Mouse (Mus musculus): ENCODE measurements around the gene Oaz1. TPM values are rescaled to one million over a fixed set of nuclear protein-coding genes. Genes with fewer than 3 reads are reported as not detected.

Oaz1 gene
- 1,390 and 1,564 TPM in 2 replicates for polyA plus RNA-seq (2016; fragmentation: Nextera tagmentation; extraction: Ambion mirVana)

DNA sequence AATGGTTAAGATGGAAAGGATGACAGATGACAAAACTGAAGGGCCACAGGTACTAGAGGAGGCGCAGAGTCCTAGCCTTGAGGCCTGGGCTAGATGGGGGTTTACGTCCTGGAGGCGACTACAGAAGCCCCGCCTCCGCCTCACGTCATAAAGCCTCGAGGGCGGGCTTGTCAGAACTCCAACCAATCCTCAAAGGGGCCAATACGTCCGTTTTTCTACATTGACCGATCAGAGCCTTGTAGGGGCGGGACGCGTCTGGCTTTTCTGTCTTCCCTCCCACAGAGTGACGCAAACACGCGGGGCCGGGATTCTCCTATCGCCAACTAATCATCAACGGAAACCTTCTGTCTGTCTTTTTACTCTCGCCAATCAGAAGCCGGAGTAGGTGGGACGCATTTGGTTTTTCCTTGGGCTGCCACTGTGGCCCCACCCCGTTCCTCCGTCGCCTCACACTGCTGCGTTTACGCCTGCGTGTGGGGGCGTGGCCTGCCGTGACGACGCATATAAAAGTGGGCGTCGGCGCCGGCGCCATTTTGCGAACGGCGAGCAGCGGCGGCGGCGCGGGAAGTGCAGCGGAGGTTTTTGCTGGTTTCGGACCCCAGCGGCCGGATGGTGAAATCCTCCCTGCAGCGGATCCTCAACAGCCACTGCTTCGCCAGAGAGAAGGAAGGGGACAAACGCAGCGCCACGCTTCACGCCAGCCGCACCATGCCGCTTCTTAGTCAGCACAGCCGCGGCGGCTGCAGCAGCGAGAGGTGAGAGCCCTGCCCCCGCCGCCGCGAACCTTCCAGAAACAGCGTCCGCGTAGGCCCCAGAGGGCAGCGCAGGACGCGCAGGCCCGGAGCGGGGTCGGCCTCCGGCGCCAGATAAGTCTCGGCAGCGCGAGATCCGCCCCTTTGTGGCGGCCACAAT, at the start of gene Oaz1:
Gene Oaz1, plus strand, starts transcription at position 506 of the 912 bp plus-strand sequence.
- Histone ChIP-seq H3K9me3 (no peaks in the 10 kb centered on the region), H3K9ac (replicated peaks) (peak within 1 kb of the TSS; percentile 97), H3K4me2 (replicated peaks) (peak within 1 kb of the TSS; percentile 98), H3K27me3 (no peaks in the 10 kb centered on the region), H3K36me3 (peaks cover 24% of the 10 kb centered on the region), H3K27ac (replicated peaks) (peak within 1 kb of the TSS; percentile 91), H3K4me1 (peaks cover 39% of the 10 kb centered on the region), H3K4me3 (peak within 1 kb of the TSS; percentile 90)
- under 1% methylated on average over 77 of the region's 82 CpGs for WGBS
- ATAC-seq (ENCODE audit: low FRiP score, low read depth) = peak; percentile 96

DNA sequence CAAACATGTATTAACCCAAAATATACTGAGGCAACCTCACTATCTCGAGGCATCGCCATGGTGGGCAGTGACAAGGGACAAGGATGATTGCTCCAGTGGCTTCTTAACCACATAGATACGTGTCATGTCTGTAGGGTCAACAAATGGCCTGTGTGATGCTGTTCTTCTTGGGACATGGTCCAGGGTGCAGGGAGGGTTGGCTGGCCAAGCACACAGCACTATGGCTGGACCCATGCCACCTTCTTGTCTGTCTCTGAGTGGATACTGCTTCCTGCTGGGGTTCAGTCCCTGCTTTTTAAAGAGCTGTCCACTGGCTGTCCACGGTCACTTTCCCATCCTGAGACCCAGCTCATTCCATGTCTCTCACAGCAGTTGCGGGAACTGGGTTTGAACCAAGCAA, 49.3 kb upstream of the Oaz1 start:
- no peak overlapping the region for H3K4me2 ChIP-seq (replicated peaks)
- no peaks in the 10 kb centered on the region for H3K4me1 ChIP-seq
- no peaks in the 10 kb centered on the region for H3K27me3 ChIP-seq
- H3K9ac ChIP-seq (replicated peaks) = no peak overlapping the region
- no peak overlapping the region for H3K4me3 ChIP-seq
- H3K36me3 ChIP-seq = peaks cover 97% of the 10 kb centered on the region
- ATAC-seq (ENCODE audit: low FRiP score, low read depth) = no peak
- no peaks in the 10 kb centered on the region for H3K9me3 ChIP-seq
- H3K27ac ChIP-seq (replicated peaks) = no peak overlapping the region
- WGBS = 94% methylated on average over 5 of the region's 5 CpGs

DNA sequence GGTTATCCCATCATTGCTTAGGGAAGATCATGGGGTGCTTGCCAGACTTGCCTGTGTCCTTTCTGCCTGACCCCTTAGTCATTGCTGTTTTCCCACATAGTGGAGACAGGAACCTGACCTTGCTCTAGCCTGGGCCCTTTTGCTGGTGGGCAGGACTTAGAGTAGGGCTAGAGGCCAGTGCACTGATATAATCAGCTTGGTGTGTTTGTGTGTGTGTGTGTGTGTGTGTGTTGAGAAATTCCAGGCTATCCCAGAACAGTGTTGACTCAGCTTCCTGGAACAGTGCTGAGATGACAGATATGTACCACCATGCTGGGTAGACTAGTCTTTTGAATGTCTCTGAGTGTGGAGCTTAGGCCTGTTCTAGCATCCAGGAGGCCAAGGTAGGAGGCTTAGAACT, 46.9 kb upstream of the Oaz1 start:
- H3K4me2 ChIP-seq (replicated peaks) = no peak overlapping the region
- H3K36me3 ChIP-seq = peaks cover 97% of the 10 kb centered on the region
- H3K4me1 ChIP-seq = no peaks in the 10 kb centered on the region
- no peak overlapping the region for H3K9ac ChIP-seq (replicated peaks)
- ATAC-seq (ENCODE audit: low FRiP score, low read depth) = no peak
- no peaks in the 10 kb centered on the region for H3K27me3 ChIP-seq
- no peak overlapping the region for H3K27ac ChIP-seq (replicated peaks)
- H3K9me3 ChIP-seq = no peaks in the 10 kb centered on the region
- no peak overlapping the region for H3K4me3 ChIP-seq

DNA sequence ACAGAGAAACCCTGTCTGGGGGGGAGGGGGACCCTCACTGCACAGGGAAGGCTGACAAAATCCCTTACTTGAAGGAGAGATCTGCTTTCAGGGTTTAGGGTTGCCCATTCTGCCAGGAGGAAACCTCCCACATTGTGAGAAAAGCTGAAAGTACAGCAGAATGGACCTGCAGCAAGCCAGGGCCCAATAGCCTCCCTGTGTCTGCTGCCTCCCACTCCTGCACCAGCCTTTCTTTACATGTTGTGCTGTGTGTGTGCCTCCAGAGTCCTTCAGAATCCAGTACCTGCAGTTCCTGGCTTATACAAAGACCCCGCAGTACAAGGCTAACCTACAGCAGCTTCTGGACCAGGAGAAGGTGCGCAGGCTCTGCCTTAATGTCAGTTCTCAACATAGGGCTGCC, 42.2 kb upstream of the Oaz1 start:
- WGBS = 96% methylated on average over 2 of the region's 2 CpGs
- H3K9me3 ChIP-seq = no peaks in the 10 kb centered on the region
- H3K4me1 ChIP-seq = no peaks in the 10 kb centered on the region
- no peak overlapping the region for H3K4me3 ChIP-seq
- peaks cover 97% of the 10 kb centered on the region for H3K36me3 ChIP-seq
- H3K27ac ChIP-seq (replicated peaks) = no peak overlapping the region
- no peak for ATAC-seq (ENCODE audit: low FRiP score, low read depth)
- H3K9ac ChIP-seq (replicated peaks) = 0 out of 2 replicates have a peak overlapping the region, but pooled peaks have one; percentile 15
- H3K4me2 ChIP-seq (replicated peaks) = no peak overlapping the region
- H3K27me3 ChIP-seq = no peaks in the 10 kb centered on the region

DNA sequence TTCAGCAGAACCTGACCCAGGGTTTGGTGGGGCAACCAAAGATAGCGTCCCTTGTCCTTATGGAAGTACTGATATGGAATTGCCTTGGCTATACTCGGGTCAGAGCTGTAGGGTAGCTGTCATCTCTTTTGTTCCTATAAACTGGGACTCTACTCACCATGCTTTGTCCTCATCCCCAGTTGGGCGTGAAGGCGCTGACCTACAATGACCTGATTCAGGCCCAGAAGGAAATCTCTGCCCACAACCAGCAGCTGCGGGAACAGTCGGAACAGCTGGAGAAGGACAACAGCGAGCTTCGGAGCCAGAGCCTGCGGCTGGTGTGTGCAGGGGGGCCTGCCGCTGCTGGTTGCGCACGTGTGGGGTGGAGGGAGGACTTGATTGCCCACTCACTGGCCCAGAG, 41.6 kb upstream of the Oaz1 start:
- 75% methylated on average over 12 of the region's 12 CpGs for WGBS

DNA sequence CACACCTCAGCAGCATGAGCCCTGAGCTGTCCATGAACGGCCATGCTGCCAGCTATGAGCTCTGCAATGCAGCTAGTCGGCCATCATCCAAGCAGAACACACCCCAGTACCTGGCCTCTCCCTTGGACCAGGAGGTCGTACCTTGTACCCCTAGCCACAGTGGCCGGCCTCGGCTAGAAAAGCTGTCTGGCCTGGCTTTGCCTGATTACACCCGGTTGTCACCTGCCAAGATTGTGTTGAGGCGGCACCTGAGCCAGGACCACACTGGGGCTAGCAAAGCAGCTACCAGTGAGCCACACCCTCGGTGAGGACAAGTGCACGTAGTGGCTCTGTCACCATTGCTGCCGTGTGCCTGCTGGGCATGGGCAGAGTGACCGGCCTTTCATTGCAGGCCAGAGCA, 40.5 kb upstream of the Oaz1 start:
- Histone ChIP-seq H3K4me1 (no peaks in the 10 kb centered on the region), H3K4me3 (no peak overlapping the region), H3K27ac (replicated peaks) (no peak overlapping the region), H3K9me3 (no peaks in the 10 kb centered on the region), H3K36me3 (peaks cover 99% of the 10 kb centered on the region), H3K27me3 (no peaks in the 10 kb centered on the region), H3K4me2 (replicated peaks) (no peak overlapping the region), H3K9ac (replicated peaks) (no peak overlapping the region)
- ATAC-seq (ENCODE audit: low FRiP score, low read depth) = no peak
- WGBS = 92% methylated on average over 11 of the region's 11 CpGs

More for the DNA sequence above, 41.6 kb upstream of the Oaz1 start:
- peaks cover 96% of the 10 kb centered on the region for H3K36me3 ChIP-seq
- ATAC-seq (ENCODE audit: low FRiP score, low read depth) = no peak
- no peak overlapping the region for H3K9ac ChIP-seq (replicated peaks)
- no peak overlapping the region for H3K4me3 ChIP-seq
- no peak overlapping the region for H3K4me2 ChIP-seq (replicated peaks)
- no peaks in the 10 kb centered on the region for H3K27me3 ChIP-seq
- no peak overlapping the region for H3K27ac ChIP-seq (replicated peaks)
- H3K9me3 ChIP-seq = no peaks in the 10 kb centered on the region
- H3K4me1 ChIP-seq = no peaks in the 10 kb centered on the region

DNA sequence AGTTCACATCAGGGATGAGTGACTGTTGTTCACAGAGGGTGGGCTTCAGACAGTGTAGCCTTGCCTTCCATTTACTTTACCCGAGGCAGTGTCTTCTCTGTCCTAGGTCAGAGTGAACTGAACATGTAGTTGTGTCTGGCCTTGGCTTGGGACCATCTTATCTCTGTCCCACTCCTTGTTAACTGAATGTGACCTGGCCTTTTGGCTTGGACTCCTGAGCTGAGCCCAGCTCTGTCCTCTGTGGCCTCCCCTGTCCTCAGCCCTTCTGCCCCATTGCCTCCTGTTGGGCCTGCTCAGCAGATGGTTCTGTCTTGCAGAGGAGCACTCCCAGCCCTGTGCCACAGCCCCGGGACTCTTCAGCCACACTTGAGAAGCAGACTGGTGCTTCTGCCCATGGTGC, 38.9 kb upstream of the Oaz1 start:
- Histone ChIP-seq H3K4me2 (replicated peaks) (no peak overlapping the region), H3K27ac (replicated peaks) (no peak overlapping the region), H3K9me3 (no peaks in the 10 kb centered on the region), H3K9ac (replicated peaks) (no peak overlapping the region), H3K27me3 (no peaks in the 10 kb centered on the region), H3K4me3 (no peak overlapping the region), H3K4me1 (no peaks in the 10 kb centered on the region), H3K36me3 (peaks cover 99% of the 10 kb centered on the region)
- WGBS = 89% methylated on average over 2 of the region's 2 CpGs
- no peak for ATAC-seq (ENCODE audit: low FRiP score, low read depth)

DNA sequence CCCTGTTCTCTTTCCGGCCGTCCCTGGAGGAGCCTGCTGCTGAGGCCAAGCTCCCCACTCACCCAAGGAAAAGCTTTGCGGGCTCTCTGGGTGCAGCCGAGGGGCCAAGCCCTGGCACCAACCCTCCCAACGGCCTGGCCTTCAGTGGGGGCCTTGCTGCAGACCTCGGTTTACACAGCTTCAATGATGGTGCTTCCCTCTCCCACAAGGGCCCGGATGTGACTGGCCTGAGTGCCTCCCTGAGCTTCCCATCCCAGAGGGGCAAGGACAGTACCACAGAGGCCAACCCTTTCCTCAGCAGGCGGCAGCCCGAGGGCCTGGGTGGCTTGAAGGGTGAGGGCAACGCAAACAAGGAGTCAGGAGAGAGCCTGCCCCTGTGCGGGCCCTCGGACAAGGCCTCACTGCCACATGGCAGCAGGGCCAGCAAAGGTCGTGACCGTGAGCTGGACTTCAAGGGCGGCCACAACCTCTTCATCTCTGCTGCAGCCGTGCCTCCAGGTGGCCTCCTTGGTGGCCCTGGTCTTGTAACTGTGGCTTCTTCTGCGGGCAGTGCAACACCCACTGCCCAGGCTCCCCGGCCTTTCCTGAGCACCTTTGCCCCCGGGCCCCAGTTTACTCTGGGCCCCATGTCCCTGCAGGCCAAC, 35.6 kb upstream of the Oaz1 start:
- Histone ChIP-seq H3K9me3 (no peaks in the 10 kb centered on the region), H3K27me3 (no peaks in the 10 kb centered on the region), H3K36me3 (peaks cover 98% of the 10 kb centered on the region), H3K4me1 (0 out of 2 replicates have a peak, but pooled peaks cover 2% of the 10 kb centered on the region), H3K4me2 (replicated peaks) (no peak overlapping the region), H3K9ac (replicated peaks) (no peak overlapping the region), H3K4me3 (no peak overlapping the region), H3K27ac (replicated peaks) (no peak overlapping the region)
- 87% methylated on average over 19 of the region's 19 CpGs for WGBS
- ATAC-seq (ENCODE audit: low FRiP score, low read depth) = no peak

DNA sequence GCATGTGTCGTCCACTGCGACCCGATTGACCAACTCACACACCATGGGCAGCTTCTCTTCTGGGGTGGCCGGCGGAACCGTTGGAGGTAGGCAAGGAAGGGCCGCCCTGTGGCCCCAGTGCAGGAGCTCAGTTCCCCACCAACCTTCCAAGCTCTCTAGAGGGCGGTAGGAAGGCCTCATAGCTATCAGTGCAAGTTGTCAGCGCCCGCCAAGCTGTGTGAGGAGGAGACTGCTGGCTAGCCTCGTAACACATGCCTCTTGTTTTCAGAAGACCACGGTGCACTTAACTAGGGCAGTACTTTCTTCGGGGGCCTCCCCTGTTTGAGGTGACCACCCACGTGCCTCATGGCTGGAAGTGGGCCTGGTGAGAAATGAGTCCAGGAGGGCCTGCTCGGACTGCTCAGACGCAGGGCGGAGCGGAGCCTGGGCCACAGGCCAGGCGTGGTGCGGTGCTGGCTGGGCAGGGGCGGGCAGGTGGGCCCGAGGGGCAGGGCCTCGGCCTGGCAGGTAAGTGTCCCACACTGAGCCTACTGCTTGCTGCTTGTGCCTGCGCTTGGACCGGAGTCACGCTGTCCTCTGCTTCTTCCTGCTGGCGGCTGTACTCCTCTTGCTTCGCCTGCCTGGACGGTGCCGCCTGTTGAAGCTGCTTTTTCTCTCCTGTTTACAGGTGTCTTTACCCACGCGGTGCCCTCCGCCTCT, 34.8 kb upstream of the Oaz1 start:
- 88% methylated on average over 30 of the region's 33 CpGs for WGBS
- H3K9ac ChIP-seq (replicated peaks) = no peak overlapping the region
- 0 out of 2 replicates have a peak overlapping the region, but pooled peaks have one; percentile 20 for H3K27ac ChIP-seq (replicated peaks)
- H3K9me3 ChIP-seq = no peaks in the 10 kb centered on the region
- no peak overlapping the region for H3K4me3 ChIP-seq
- H3K36me3 ChIP-seq = peaks cover 98% of the 10 kb centered on the region
- H3K27me3 ChIP-seq = no peaks in the 10 kb centered on the region
- no peak for ATAC-seq (ENCODE audit: low FRiP score, low read depth)
- H3K4me2 ChIP-seq (replicated peaks) = no peak overlapping the region
- peaks cover 7% of the 10 kb centered on the region for H3K4me1 ChIP-seq

DNA sequence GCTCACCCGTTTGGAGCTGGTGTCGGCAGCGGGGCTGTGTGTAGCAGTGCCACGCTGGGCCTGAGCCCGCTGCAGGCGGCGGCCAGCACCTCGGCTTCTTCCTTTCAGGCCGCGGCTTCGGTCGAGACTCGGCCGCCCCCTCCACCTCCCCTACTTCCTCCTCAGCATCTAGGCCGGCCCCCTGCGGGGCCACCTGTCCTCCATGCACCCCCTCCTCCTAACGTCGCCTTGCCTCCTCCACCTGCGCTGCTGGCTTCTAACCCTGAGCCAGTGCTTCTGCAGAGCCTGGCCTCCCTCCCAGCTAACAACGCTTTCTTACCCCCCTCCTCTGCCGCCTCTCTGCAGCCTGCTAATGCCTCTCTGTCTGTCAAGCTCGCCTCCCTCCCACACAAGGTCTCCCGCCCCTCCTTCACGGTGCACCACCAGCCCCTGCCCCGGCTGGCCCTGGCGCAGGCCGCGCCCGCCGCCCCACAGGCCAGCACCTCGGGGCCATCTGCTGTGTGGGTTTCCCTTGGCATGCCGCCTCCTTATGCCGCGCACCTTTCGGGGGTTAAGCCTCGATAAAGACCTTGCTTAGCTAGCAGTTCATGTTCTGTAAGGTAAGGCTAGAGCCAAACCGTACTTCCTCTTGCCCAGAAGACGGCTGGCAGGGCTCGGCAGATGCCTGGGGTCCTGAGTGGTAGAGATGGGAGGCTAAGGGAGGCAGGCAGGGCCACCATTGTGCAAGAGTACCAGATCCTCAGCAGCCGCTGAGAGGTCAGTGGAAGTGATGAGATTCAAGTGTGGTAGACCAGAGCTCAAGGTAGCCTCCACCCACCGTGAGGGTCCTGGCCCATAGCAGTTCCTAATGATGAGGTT, 34.1 kb upstream of the Oaz1 start:
- 0 out of 2 replicates have a peak overlapping the region, but pooled peaks have one; percentile 21 for H3K27ac ChIP-seq (replicated peaks)
- no peaks in the 10 kb centered on the region for H3K9me3 ChIP-seq
- H3K4me2 ChIP-seq (replicated peaks) = no peak overlapping the region
- H3K27me3 ChIP-seq = no peaks in the 10 kb centered on the region
- WGBS = 75% methylated on average over 34 of the region's 41 CpGs
- peaks cover 92% of the 10 kb centered on the region for H3K36me3 ChIP-seq
- H3K4me3 ChIP-seq = no peak overlapping the region
- H3K9ac ChIP-seq (replicated peaks) = no peak overlapping the region
- ATAC-seq (ENCODE audit: low FRiP score, low read depth) = no peak
- peaks cover 13% of the 10 kb centered on the region for H3K4me1 ChIP-seq

DNA sequence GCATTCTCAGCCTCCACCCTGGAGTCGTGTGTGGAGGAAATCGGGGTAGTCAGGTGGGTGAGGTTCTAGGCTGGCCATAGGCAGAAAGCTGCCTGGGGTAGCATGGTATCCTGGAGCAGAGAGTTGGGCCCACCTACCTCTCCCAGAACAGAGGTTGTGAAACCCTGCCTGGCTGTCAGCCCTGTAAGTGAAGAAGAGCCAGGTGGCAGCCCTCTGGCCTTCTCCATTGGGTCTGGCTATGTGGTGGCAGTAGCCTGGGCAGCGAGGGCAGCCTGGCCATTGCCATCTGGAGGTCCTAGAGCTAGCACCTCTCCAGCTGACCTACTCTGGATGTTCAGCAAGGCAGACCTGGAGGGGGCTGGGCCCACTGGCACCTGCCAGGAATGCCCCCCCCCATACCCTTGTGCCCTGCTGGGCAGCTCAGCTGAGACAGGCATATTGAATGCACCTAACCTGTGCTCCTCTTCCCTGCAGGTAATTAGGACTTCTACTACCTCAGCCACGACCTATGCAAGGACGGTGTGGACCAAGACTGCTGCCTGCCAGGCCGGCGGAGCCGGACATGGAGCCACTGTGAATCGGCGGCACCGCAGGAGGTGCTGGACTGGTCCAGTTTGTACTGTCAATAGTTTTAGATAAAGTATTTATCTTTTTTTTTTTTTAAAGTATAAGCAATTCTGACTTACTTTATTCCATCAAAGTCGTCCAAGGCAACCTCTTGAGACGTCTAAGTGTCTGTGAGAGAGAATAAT, 33.2 kb upstream of the Oaz1 start:
- Histone ChIP-seq H3K27ac (replicated peaks) (no peak overlapping the region), H3K9ac (replicated peaks) (no peak overlapping the region), H3K4me1 (peaks cover 13% of the 10 kb centered on the region), H3K27me3 (no peaks in the 10 kb centered on the region), H3K36me3 (peaks cover 84% of the 10 kb centered on the region), H3K9me3 (no peaks in the 10 kb centered on the region), H3K4me2 (replicated peaks) (no peak overlapping the region), H3K4me3 (no peak overlapping the region)
- 91% methylated on average over 13 of the region's 13 CpGs for WGBS
- no peak for ATAC-seq (ENCODE audit: low FRiP score, low read depth)
